Mouse (Mus musculus) heart, adult 2 months (tissue): ENCODE results near the gene Daam1.

Experiments
- CTCF ChIP-seq: fragments of 200-600 bp; IDR thresholded peaks from 2 replicates; pipeline ENCODE4 v1.8.1; 2022; ENCODE audit warnings: antibody characterized with exemption, mild to moderate bottlenecking, moderate library complexity
- EP300 ChIP-seq: fragments of 200-500 bp; IDR thresholded peaks from 2 replicates; pipeline ENCODE4 v1.6.1; 2011; ENCODE audit warnings: low read depth, low read length, control low read depth; ENCODE audit not compliant: insufficient read depth
- POLR2A ChIP-seq: fragments of 200-500 bp; IDR thresholded peaks from 2 replicates; pipeline ENCODE4 v1.6.1; 2011; ENCODE audit warnings: mild to moderate bottlenecking, low read depth, low read length, control low read depth; ENCODE audit not compliant: insufficient read depth

- TF ChIP-seq EP300 (no peak), CTCF (no peak), POLR2A (no peak)
Measured at GRCm38 (mm10) chr12:71838230-71838629, 7.4 kb downstream of the Daam1 start.
